Comparison of ENCODE assay signal across 7 mouse cellular contexts in the genomic region with DNA sequence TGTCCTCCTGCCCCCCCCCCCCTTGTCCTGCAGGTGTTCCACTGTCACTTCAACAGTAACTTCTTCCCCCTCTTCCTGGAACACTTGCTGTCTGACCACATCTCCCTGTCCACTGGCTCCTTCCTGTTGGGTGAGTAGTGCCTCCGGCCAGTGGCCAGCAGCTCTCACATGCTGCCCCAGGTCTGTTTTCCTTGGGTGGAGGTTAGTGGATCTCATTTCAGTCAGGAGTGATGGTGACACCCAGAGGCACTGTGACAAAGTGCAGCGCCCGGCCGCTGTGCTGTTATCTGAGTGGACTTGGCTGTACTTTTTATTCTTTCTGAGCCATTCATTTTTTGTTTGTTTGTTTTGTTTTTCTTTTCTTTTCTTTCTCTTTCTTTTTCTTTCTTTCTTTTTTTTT. TPM values are rescaled to one million over a fixed set of nuclear protein-coding genes. Genes with fewer than 3 reads are reported as not detected.
A peak's percentile ranks its signal among the peaks of the same experiment; 100 is the strongest.
DNase-seq lines count a peak whose midpoint lies in the region; ATAC-seq and TF ChIP-seq lines count a peak whose summit lies in the region.

No protein-coding gene starts in this region.

- H3K9me3 ChIP-seq in liver, embryonic 14.5 days (ENCODE audit: control insufficient read depth, low read length): no peaks in the 10 kb centered on the region

- no peak overlapping the region for H3K27ac ChIP-seq in liver, embryonic 14.5 days

- H3K36me3 ChIP-seq in C2C12 (ENCODE audit: control insufficient read depth, insufficient read depth): no peaks in the 10 kb centered on the region
- H3K36me3 ChIP-seq in liver, embryonic 14.5 days (replicated peaks; ENCODE audit: control insufficient read depth, insufficient read depth, low read depth): no peaks in the 10 kb centered on the region

- H3K4me3 ChIP-seq in C2C12 (ENCODE audit: insufficient read depth, poor library complexity, severe bottlenecking): no peak overlapping the region
- H3K4me3 ChIP-seq in liver, embryonic 14.5 days (ENCODE audit: insufficient read depth in 1 of 2, low read depth in 2 of 2, low read length in 2 of 2): no peak overlapping the region

- no peaks in the 10 kb centered on the region for H3K79me3 ChIP-seq in C2C12 (ENCODE audit: low read depth)

- no peaks in the 10 kb centered on the region for H3K27me3 ChIP-seq in C2C12 (ENCODE audit: control insufficient read depth, insufficient read depth, insufficient read length)
- no peaks in the 10 kb centered on the region for H3K27me3 ChIP-seq in liver, embryonic 14.5 days (ENCODE audit: control insufficient read depth, insufficient read depth, low read length)

- H3K4me1 ChIP-seq in liver, embryonic 14.5 days (replicated peaks; ENCODE audit: control insufficient read depth in 2 of 2, insufficient read depth in 2 of 2, low read length in 1 of 2): no peaks in the 10 kb centered on the region

- no peak for TF ChIP-seq EP300 in liver, embryonic 14.5 days (IDR thresholded peaks at IDR 0.05; ENCODE audit: low read depth)

- H3K9ac ChIP-seq in liver, embryonic 14.5 days (replicated peaks): no peak overlapping the region

- peak; percentile 64 for TF ChIP-seq CTCF in C2C12 (IDR thresholded peaks at IDR 0.05; ENCODE audit: control insufficient read depth, insufficient read depth, insufficient read length)
- TF ChIP-seq CTCF in liver, embryonic 14.5 days (IDR thresholded peaks at IDR 0.05; ENCODE audit: low read depth): peak; percentile 75

- DNase-seq in 416B (ENCODE audit: low read depth): peak; percentile 93
- DNase-seq in gastrocnemius, adult 8-10 months (ENCODE audit: low spot score in 2 of 2): peak; percentile 55 to 71
- peak; percentile 66 for DNase-seq in kidney, adult 11 months
- DNase-seq in liver, embryonic 14.5 days (ENCODE audit: low read depth in 3 of 3, low spot score in 3 of 3): peak in 1 of 3 experiments; percentile 25
- peak; percentile 63 for DNase-seq in right cerebral cortex, adult 18-20 months

- H3ac ChIP-seq in C2C12 (ENCODE audit: control insufficient read depth, insufficient read length, low read depth): no peak overlapping the region

- peak; percentile 61; the same call in 1 of the 2 replicates for ATAC-seq in cerebellum, adult (ENCODE audit: insufficient number of reproducible peaks, low FRiP score, low TSS enrichment)
- peak; percentile 26; the same call in 1 of the 2 replicates for ATAC-seq in liver, embryonic 14.5 days (ENCODE audit: insufficient read depth)

- no peaks in the 10 kb centered on the region for H3K79me2 ChIP-seq in C2C12 (ENCODE audit: control insufficient read depth, insufficient read depth)

- WGBS in liver, embryonic 14.5 days (ENCODE audit: insufficient replicate concordance): 26% methylated on average over 4 of the region's 4 CpGs

- H3K4me2 ChIP-seq in liver, embryonic 14.5 days (ENCODE audit: low read depth): no peak overlapping the region

TF ChIP-seq in C2C12, 6 proteins besides CTCF, POLR2A, EP300 and RAD21:
- no peak for TF ChIP-seq MYOG (IDR thresholded peaks at IDR 0.05; ENCODE audit: control insufficient read depth, extremely low read depth, insufficient read length)
- TF ChIP-seq USF1 (IDR thresholded peaks at IDR 0.05; ENCODE audit: low read depth): no peak
- TF ChIP-seq MAX (IDR thresholded peaks at IDR 0.05): no peak
- no peak for TF ChIP-seq MYOD1 (IDR thresholded peaks at IDR 0.05; ENCODE audit: control insufficient read depth, insufficient read length, low read depth)
- no peak for TF ChIP-seq CEBPB (IDR thresholded peaks at IDR 0.05; ENCODE audit: low read depth)
- TF ChIP-seq FOSL1 (IDR thresholded peaks at IDR 0.05; ENCODE audit: insufficient read depth, low read length, poor library complexity, severe bottlenecking): no peak

RNA-seq across cellular contexts. Expression of gene 2310034G01Rik, which starts 19.1 kb away (rescaled TPM):
- 0.92 TPM for polyA plus RNA-seq in C2C12 (2012; fragmentation: generic; extraction: Trizol)
- total RNA-seq in gastrocnemius, adult 8-10 months (2022): under 1 TPM in 3 of 4 experiments, not detected in 1; 0.27 to 0.35 (median 0.29) TPM
- polyA plus RNA-seq in liver, embryonic 14.5 days (2012; rRNA removed): 0.17 and 0.21 TPM in 2 replicates
- 0.16 and 0.74 TPM in 2 replicates for polyA plus RNA-seq in liver, embryonic 14.5 days (2014; fragmentation: Nextera tagmentation; extraction: Ambion mirVana)

RNA-seq across cellular contexts. Expression of gene Actr1a, which starts 26.3 kb away (rescaled TPM):
- polyA plus RNA-seq in C2C12 (2012; fragmentation: generic; extraction: Trizol): 149 TPM
- total RNA-seq in gastrocnemius, adult 8-10 months (2022): 10 to 100 TPM; 56.5 to 61.5 (median 59.3) TPM
- 23.5 and 28.1 TPM in 2 replicates for polyA plus RNA-seq in liver, embryonic 14.5 days (2012; rRNA removed)
- polyA plus RNA-seq in liver, embryonic 14.5 days (2014; fragmentation: Nextera tagmentation; extraction: Ambion mirVana): 47.0 and 51.4 TPM in 2 replicates

RNA-seq across cellular contexts. Expression of gene Sufu, which starts 27.5 kb away (rescaled TPM):
- polyA plus RNA-seq in C2C12 (2012; fragmentation: generic; extraction: Trizol): 17.8 TPM
- total RNA-seq in gastrocnemius, adult 8-10 months (2022): 1 to 10 TPM; 4.5 to 5.7 (median 5.3) TPM
- polyA plus RNA-seq in liver, embryonic 14.5 days (2012; rRNA removed): 3.2 and 3.6 TPM in 2 replicates
- 4.2 and 5.4 TPM in 2 replicates for polyA plus RNA-seq in liver, embryonic 14.5 days (2014; fragmentation: Nextera tagmentation; extraction: Ambion mirVana)

RNA-seq across cellular contexts. Expression of gene Mfsd13a, which starts 28.3 kb away (rescaled TPM):
- polyA plus RNA-seq in C2C12 (2012; fragmentation: generic; extraction: Trizol): 1.3 TPM
- total RNA-seq in gastrocnemius, adult 8-10 months (2022): 1 to 10 TPM; 1.1 to 2.2 (median 1.9) TPM
- 9.5 and 12.5 TPM in 2 replicates for polyA plus RNA-seq in liver, embryonic 14.5 days (2012; rRNA removed)
- 8.3 and 9.5 TPM in 2 replicates for polyA plus RNA-seq in liver, embryonic 14.5 days (2014; fragmentation: Nextera tagmentation; extraction: Ambion mirVana)

RNA-seq across cellular contexts. Expression of gene Cuedc2, which starts 30.7 kb away (rescaled TPM):
- 161 TPM for polyA plus RNA-seq in C2C12 (2012; fragmentation: generic; extraction: Trizol)
- 10 to 100 TPM; 57.5 to 66.3 (median 64.3) TPM for total RNA-seq in gastrocnemius, adult 8-10 months (2022)
- polyA plus RNA-seq in liver, embryonic 14.5 days (2012; rRNA removed): 35.3 and 54.9 TPM in 2 replicates
- polyA plus RNA-seq in liver, embryonic 14.5 days (2014; fragmentation: Nextera tagmentation; extraction: Ambion mirVana): 76.6 and 79.2 TPM in 2 replicates
